Mouse (Mus musculus) thymus, adult 2 months (tissue): ENCODE results near the gene Pinlyp.

Source experiments
- CTCF ChIP-seq: fragments of 200-500 bp; IDR thresholded peaks from 2 replicates; pipeline ENCODE4 v1.5.1; 2012; ENCODE audit warnings: mild to moderate bottlenecking, control low read depth, low read length, moderate library complexity, borderline replicate concordance; ENCODE audit not compliant: control insufficient read depth, poor library complexity, insufficient read depth; ENCODE audit errors: extremely low read depth
- POLR2A ChIP-seq: fragments of 200-500 bp; IDR thresholded peaks from 2 replicates; pipeline ENCODE4 v1.6.1; 2012; ENCODE audit warnings: mild to moderate bottlenecking, low read length, control low read depth, moderate library complexity; ENCODE audit not compliant: control insufficient read depth, poor library complexity, insufficient read depth; ENCODE audit errors: extremely low read depth

GRCm38 (mm10) chr7:24523723-24524122, 22.2 kb downstream of the Pinlyp start:
- TF ChIP-seq POLR2A = no peak
- TF ChIP-seq CTCF = no peak
